Mouse (Mus musculus): ENCODE results near the gene Olfr1048. TPM values are rescaled to one million over a fixed set of nuclear protein-coding genes. Genes with fewer than 3 reads are reported as not detected.
"Not testable (repeated sequence)": the region's sequence is repeated elsewhere in the genome, so short reads cannot be mapped to it uniquely, and the experiment has no call there.

Gene Olfr1048
- 0.29 TPM in 1 of 2 replicates, not detected in the other for polyA plus RNA-seq (2014; fragmentation: Nextera tagmentation; extraction: Ambion mirVana)

DNA sequence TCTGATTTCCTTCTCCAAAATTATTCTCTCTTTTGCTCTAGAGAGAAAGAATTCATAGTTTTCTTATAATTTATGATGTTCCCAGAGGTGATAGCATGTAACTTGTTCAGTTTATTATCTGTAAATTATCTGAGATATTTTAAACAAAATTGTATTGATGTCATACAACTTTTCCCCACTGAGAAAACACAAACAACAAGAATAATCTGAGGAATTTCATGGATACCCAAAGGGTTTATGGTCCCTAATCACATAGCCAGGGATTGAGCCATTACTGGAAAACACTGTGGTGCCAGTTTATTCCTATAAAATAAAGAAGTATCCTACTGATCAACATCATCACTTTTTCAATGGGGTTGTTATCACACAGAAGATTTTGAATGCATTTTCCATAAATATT, at the start of gene Olfr1048:
Olfr1048 (minus strand) TSS at position 101 of the 400 bp plus-strand sequence.
- ATAC-seq (ENCODE audit: low read depth): no peak

DNA sequence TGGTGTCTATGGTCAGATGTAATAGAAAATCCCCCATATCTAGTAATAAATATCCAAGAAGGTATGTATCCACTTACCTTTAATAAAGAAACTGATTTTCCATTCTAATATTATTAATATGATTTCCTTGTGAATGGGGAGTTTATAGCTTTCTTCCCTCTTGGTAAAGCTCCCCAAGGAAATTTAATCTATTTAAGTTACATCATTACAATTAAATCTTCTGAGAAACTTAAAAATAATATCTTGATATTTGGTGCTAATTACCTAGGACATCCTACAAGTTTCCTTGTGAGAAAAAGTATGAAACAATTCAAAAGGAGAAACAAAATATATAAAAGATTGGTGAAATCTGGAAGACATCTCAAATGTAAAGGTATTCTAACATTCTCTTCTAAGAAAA, 38.9 kb upstream of the Olfr1048 start, which contains the start of gene Olfr1051:
Olfr1051 (minus strand) TSS at position 101 of the 400 bp plus-strand sequence.
- H3K27ac ChIP-seq (replicated peaks; ENCODE audit: low read depth, low read length); H3K36me3 ChIP-seq (ENCODE audit: control insufficient read depth, insufficient read depth, low read length); H3K27me3 ChIP-seq (replicated peaks; ENCODE audit: control insufficient read depth, insufficient read depth, low read length); DNase-seq (ENCODE audit: low spot score); H3K4me2 ChIP-seq (ENCODE audit: low read depth, low read length); H3K9ac ChIP-seq (ENCODE audit: low read depth, low read length); H3K4me3 ChIP-seq (ENCODE audit: low read depth, low read length); H3K4me1 ChIP-seq (ENCODE audit: control insufficient read depth, insufficient read depth, low read length); ATAC-seq (ENCODE audit: low read depth); H3K9me3 ChIP-seq (ENCODE audit: control insufficient read depth, low read length): not testable (repeated sequence)

More for the DNA sequence above, at the start of gene Olfr1048:
- H3K4me1 ChIP-seq (ENCODE audit: control insufficient read depth, insufficient read depth, low read length): no peaks in the 10 kb centered on the region
- H3K27me3 ChIP-seq (replicated peaks; ENCODE audit: control insufficient read depth, insufficient read depth, low read length): no peaks in the 10 kb centered on the region
- DNase-seq (ENCODE audit: low spot score): no peak
- no peak within 1 kb of the TSS for H3K9ac ChIP-seq (ENCODE audit: low read depth, low read length)
- H3K9me3 ChIP-seq (ENCODE audit: control insufficient read depth, low read length): no peaks in the 10 kb centered on the region
- H3K4me2 ChIP-seq (ENCODE audit: low read depth, low read length): no peak within 1 kb of the TSS
- H3K4me3 ChIP-seq (ENCODE audit: low read depth, low read length): no peak within 1 kb of the TSS
- no peaks in the 10 kb centered on the region for H3K36me3 ChIP-seq (ENCODE audit: control insufficient read depth, insufficient read depth, low read length)
- no peak within 1 kb of the TSS for H3K27ac ChIP-seq (replicated peaks; ENCODE audit: low read depth, low read length)

DNA sequence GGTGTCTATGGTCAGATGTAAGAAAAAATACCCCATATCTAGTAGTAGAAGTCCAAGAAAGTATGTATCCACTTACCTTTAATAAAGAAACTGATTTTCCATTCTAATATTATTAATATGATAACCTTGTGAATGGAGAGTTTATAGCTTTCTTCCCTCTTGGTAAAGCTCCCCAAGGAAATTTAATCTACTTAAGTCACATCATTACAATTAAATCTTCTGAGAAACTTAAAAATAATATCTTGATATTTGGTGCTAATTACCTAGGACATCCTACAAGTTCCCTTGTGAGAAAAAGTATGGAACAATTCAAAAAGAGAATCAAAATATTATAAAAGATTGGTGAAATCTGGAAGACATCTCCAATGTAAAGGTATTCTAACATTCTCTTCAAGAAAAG, 18.1 kb upstream of the Olfr1048 start, which contains the start of gene Olfr1049:
Olfr1049 (minus strand) TSS at position 101 of the 400 bp plus-strand sequence.
- H3K4me1 ChIP-seq (ENCODE audit: control insufficient read depth, insufficient read depth, low read length); H3K36me3 ChIP-seq (ENCODE audit: control insufficient read depth, insufficient read depth, low read length); H3K27me3 ChIP-seq (replicated peaks; ENCODE audit: control insufficient read depth, insufficient read depth, low read length); H3K9me3 ChIP-seq (ENCODE audit: control insufficient read depth, low read length); ATAC-seq (ENCODE audit: low read depth); H3K4me2 ChIP-seq (ENCODE audit: low read depth, low read length); H3K27ac ChIP-seq (replicated peaks; ENCODE audit: low read depth, low read length); H3K4me3 ChIP-seq (ENCODE audit: low read depth, low read length); H3K9ac ChIP-seq (ENCODE audit: low read depth, low read length); DNase-seq (ENCODE audit: low spot score): not testable (repeated sequence)

DNA sequence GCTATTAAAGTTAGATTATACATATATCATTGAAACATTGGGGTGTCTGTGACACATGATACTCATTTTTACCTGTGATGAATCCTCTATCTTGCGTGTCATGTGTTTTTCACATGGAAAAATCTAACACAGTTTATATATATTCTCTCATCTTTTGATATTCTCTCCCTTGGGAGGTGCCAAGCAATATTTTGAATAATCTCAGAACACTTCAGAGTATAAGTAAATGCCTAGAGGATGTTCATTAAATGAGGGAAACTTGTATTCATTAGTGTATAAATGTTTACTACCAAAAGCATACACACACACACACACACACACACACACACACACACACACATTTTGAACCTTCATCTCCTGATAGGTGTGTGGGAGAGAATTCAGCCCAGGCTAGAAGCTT, 8.8 kb downstream of the Olfr1048 start, which contains the start of gene Olfr1047:
Olfr1047 (minus strand) TSS at position 101 of the 400 bp plus-strand sequence.
- H3K9ac ChIP-seq (ENCODE audit: low read depth, low read length): no peak within 1 kb of the TSS
- H3K4me2 ChIP-seq (ENCODE audit: low read depth, low read length): no peak within 1 kb of the TSS
- H3K36me3 ChIP-seq (ENCODE audit: control insufficient read depth, insufficient read depth, low read length): no peaks in the 10 kb centered on the region
- 94% methylated on average over 1 of the region's 1 CpGs for WGBS
- no peak within 1 kb of the TSS for H3K27ac ChIP-seq (replicated peaks; ENCODE audit: low read depth, low read length)
- H3K9me3 ChIP-seq (ENCODE audit: control insufficient read depth, low read length): no peaks in the 10 kb centered on the region
- no peaks in the 10 kb centered on the region for H3K27me3 ChIP-seq (replicated peaks; ENCODE audit: control insufficient read depth, insufficient read depth, low read length)
- ATAC-seq (ENCODE audit: low read depth) (no peak), DNase-seq (ENCODE audit: low spot score) (no peak)
- no peaks in the 10 kb centered on the region for H3K4me1 ChIP-seq (ENCODE audit: control insufficient read depth, insufficient read depth, low read length)
- no peak within 1 kb of the TSS for H3K4me3 ChIP-seq (ENCODE audit: low read depth, low read length)

DNA sequence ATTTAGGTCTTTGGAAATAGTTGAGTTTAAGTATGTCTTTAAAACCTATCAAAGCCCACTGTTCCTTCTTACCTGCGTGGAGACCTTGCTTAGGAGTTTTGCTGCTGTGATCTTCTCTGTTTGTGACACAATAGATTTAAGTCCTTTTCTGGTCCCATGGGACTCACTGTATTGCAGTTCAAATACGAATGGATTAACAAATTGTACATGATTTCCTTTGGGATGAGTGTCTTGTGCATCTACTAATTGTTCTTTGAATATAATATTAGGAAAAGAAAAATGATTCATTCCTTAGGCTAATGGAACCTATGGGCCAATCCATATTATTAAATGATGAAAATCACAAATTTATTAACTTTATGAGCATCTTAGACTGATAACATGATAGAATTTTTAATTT, 20.9 kb downstream of the Olfr1048 start, which contains the start of gene Olfr1046:
Olfr1046 (minus strand) TSS at position 101 of the 400 bp plus-strand sequence.
- no peak for DNase-seq (ENCODE audit: low spot score)
- H3K4me1 ChIP-seq (ENCODE audit: control insufficient read depth, insufficient read depth, low read length): no peaks in the 10 kb centered on the region
- no peak within 1 kb of the TSS for H3K4me3 ChIP-seq (ENCODE audit: low read depth, low read length)
- no peak within 1 kb of the TSS for H3K27ac ChIP-seq (replicated peaks; ENCODE audit: low read depth, low read length)
- WGBS: 63% methylated on average over 2 of the region's 2 CpGs
- H3K9me3 ChIP-seq (ENCODE audit: control insufficient read depth, low read length): no peaks in the 10 kb centered on the region
- H3K4me2 ChIP-seq (ENCODE audit: low read depth, low read length): no peak within 1 kb of the TSS
- no peaks in the 10 kb centered on the region for H3K27me3 ChIP-seq (replicated peaks; ENCODE audit: control insufficient read depth, insufficient read depth, low read length)
- no peaks in the 10 kb centered on the region for H3K36me3 ChIP-seq (ENCODE audit: control insufficient read depth, insufficient read depth, low read length)
- no peak for ATAC-seq (ENCODE audit: low read depth)
- H3K9ac ChIP-seq (ENCODE audit: low read depth, low read length): no peak within 1 kb of the TSS

DNA sequence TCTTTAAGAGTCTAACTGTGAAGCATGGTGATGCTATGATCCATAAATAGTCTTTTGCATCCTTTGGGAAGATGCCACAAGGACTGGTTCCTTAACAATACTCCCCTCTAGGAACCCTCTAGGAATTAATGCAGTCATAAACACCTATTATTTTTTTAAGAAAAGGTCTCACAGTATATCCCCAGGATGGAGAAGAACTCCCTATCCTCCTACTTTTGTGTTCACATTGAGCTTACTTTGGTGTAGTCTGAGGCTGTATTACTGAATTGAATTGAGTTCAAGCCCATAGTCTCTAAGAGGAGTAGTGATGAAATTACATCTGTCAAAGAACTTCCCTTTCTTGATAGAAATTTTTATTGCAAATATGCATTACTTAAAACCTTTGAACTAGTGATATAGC, 37.2 kb downstream of the Olfr1048 start, which contains the start of gene Olfr1045:
Olfr1045 (minus strand) TSS at position 101 of the 400 bp plus-strand sequence.
- no peak within 1 kb of the TSS for H3K4me2 ChIP-seq (ENCODE audit: low read depth, low read length)
- ATAC-seq (ENCODE audit: low read depth): no peak
- no peak within 1 kb of the TSS for H3K4me3 ChIP-seq (ENCODE audit: low read depth, low read length)
- H3K27ac ChIP-seq (replicated peaks; ENCODE audit: low read depth, low read length): no peak within 1 kb of the TSS
- no peaks in the 10 kb centered on the region for H3K9me3 ChIP-seq (ENCODE audit: control insufficient read depth, low read length)
- no peak within 1 kb of the TSS for H3K9ac ChIP-seq (ENCODE audit: low read depth, low read length)
- H3K27me3 ChIP-seq (replicated peaks; ENCODE audit: control insufficient read depth, insufficient read depth, low read length): no peaks in the 10 kb centered on the region
- H3K4me1 ChIP-seq (ENCODE audit: control insufficient read depth, insufficient read depth, low read length): no peaks in the 10 kb centered on the region
- H3K36me3 ChIP-seq (ENCODE audit: control insufficient read depth, insufficient read depth, low read length): no peaks in the 10 kb centered on the region
- DNase-seq (ENCODE audit: low spot score): no peak

DNA sequence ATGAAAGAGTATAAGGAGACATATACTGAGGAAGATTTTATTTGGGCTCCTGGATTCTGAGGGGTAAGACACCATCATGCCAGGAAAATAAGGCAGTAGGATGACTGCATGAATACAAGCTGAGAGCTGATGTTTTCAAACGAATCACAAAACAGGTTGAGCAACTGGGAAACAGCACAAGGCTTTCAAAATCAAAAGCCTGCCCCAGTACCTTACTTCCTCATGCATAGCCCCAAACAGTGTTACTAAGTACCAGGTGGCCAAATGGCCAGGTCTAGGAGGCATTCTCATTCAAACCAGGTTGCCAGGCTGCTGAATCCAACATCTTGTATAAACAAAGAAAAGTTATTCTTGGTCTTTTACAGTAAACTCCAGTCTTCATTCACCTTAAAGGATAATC, 44.2 kb downstream of the Olfr1048 start:
- DNase-seq (ENCODE audit: low spot score) (no peak), ATAC-seq (ENCODE audit: low read depth) (no peak)
- Histone ChIP-seq H3K36me3 (ENCODE audit: control insufficient read depth, insufficient read depth, low read length) (no peaks in the 10 kb centered on the region), H3K9ac (ENCODE audit: low read depth, low read length) (no peak overlapping the region), H3K4me2 (ENCODE audit: low read depth, low read length) (no peak overlapping the region), H3K27me3 (replicated peaks; ENCODE audit: control insufficient read depth, insufficient read depth, low read length) (no peaks in the 10 kb centered on the region), H3K4me3 (ENCODE audit: low read depth, low read length) (no peak overlapping the region), H3K4me1 (ENCODE audit: control insufficient read depth, insufficient read depth, low read length) (no peaks in the 10 kb centered on the region), H3K27ac (replicated peaks; ENCODE audit: low read depth, low read length) (no peak overlapping the region), H3K9me3 (ENCODE audit: control insufficient read depth, low read length) (no peaks in the 10 kb centered on the region)
- 24% methylated on average over 1 of the region's 1 CpGs for WGBS

DNA sequence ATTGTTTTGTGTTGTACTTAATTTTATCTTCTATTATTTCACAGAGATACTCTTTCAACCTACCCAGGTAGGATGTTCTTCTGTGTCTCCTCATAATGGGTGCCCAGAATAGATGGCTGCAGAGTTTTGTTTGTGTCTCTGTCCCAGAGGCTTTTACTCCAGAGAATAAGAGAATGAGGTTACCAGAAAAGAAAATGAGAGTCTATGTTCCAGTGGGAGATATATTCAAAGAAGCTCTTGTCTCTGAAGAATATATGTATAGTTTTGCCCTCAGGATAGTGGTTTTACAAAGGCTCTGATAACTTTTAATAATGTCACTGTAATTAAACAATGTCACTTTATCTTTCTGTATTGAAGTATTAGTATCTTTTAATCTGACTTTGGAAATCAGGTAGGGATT, 54.5 kb downstream of the Olfr1048 start, which contains the start of gene Olfr52:
Olfr52 (minus strand) TSS at position 101 of the 400 bp plus-strand sequence.
- H3K27me3 ChIP-seq (replicated peaks; ENCODE audit: control insufficient read depth, insufficient read depth, low read length): no peaks in the 10 kb centered on the region
- no peak within 1 kb of the TSS for H3K4me2 ChIP-seq (ENCODE audit: low read depth, low read length)
- no peak for ATAC-seq (ENCODE audit: low read depth)
- no peak within 1 kb of the TSS for H3K27ac ChIP-seq (replicated peaks; ENCODE audit: low read depth, low read length)
- no peak within 1 kb of the TSS for H3K4me3 ChIP-seq (ENCODE audit: low read depth, low read length)
- no peak for DNase-seq (ENCODE audit: low spot score)
- no peaks in the 10 kb centered on the region for H3K4me1 ChIP-seq (ENCODE audit: control insufficient read depth, insufficient read depth, low read length)
- no peak within 1 kb of the TSS for H3K9ac ChIP-seq (ENCODE audit: low read depth, low read length)
- no peaks in the 10 kb centered on the region for H3K36me3 ChIP-seq (ENCODE audit: control insufficient read depth, insufficient read depth, low read length)
- H3K9me3 ChIP-seq (ENCODE audit: control insufficient read depth, low read length): no peaks in the 10 kb centered on the region
